Mouse (Mus musculus): ENCODE data around the gene Ndufaf2. TPM values are rescaled to one million over a fixed set of nuclear protein-coding genes. Genes with fewer than 3 reads are reported as not detected.

Gene Ndufaf2
- total and polyA plus RNA-seq, 3 experiments = 37.1 to 117 (median 51.2) TPM

GRCm38 (mm10) chr13:108092290-108092689 is 66.1 kb downstream of the Ndufaf2 start:
- Histone ChIP-seq H3K27ac (ENCODE audit: insufficient read depth, low read depth) (no peak overlapping the region), H3K27me3 (replicated peaks) (no peaks in the 10 kb centered on the region), H3K4me1 (ENCODE audit: control insufficient read depth in 1 of 2, insufficient read depth in 2 of 2) (peaks cover 6 to 39% of the 10 kb centered on the region in 2 experiments; a peak in 3 of 4 replicates), H3K4me3 (replicated peaks in 1 of 3; ENCODE audit: low read depth in 2 of 3, low read length in 2 of 3, poor library complexity in 1 of 3) (no peak overlapping the region), H3K79me2 (replicated peaks; ENCODE audit: control insufficient read depth, extremely low read depth, insufficient read depth, poor library complexity, severe bottlenecking) (no peaks in the 10 kb centered on the region), H3K36me3 (replicated peaks in 1 of 2; ENCODE audit: control insufficient read depth in 1 of 2, insufficient read depth in 1 of 2, low read length in 1 of 2) (peaks cover 0 to 33% of the 10 kb centered on the region in 2 experiments), H3K9me3 (replicated peaks; ENCODE audit: low read length) (no peaks in the 10 kb centered on the region), H3K9ac (ENCODE audit: insufficient read depth, low read depth) (no peak overlapping the region), H3K4me2 (ENCODE audit: insufficient read depth, low read depth, poor library complexity, severe bottlenecking) (peak overlapping the region; percentile 58; the same call in 1 of the 2 replicates)
- DNase-seq (ENCODE audit: extremely low read depth) = peak; percentile 77
- TF ChIP-seq ZMIZ1 (IDR thresholded peaks at IDR 0.05; ENCODE audit: low read depth, low read length) (no peak), TCF12 (IDR thresholded peaks at IDR 0.05; ENCODE audit: low read depth, low read length) (peak; percentile 95), BHLHE40 (IDR thresholded peaks at IDR 0.05; ENCODE audit: low read depth, low read length) (peak; percentile 78), USF1 (IDR thresholded peaks at IDR 0.05; ENCODE audit: low read depth, low read length) (no peak), SIN3A (IDR thresholded peaks at IDR 0.05; ENCODE audit: low read length) (peak; percentile 33; the same call in 1 of the 2 replicates), PAX5 (IDR thresholded peaks at IDR 0.05; ENCODE audit: low read length) (no peak), EP300 (IDR thresholded peaks at IDR 0.05; ENCODE audit: low read length) (peak; percentile 92), JUN (IDR thresholded peaks at IDR 0.05; ENCODE audit: insufficient read depth, low read depth, low read length) (no peak), ETS1 (conservative IDR thresholded peaks at IDR 0.05; ENCODE audit: low read depth, low read length) (peak; percentile 84), USF2 (conservative IDR thresholded peaks at IDR 0.05; ENCODE audit: low read depth, low read length) (no peak), POLR2A (IDR thresholded peaks at IDR 0.05; ENCODE audit: low read depth, low read length) (no peak), MAX (IDR thresholded peaks at IDR 0.05; ENCODE audit: low read length) (no peak; the same call in 1 of the 2 replicates), JUND (conservative IDR thresholded peaks at IDR 0.05; ENCODE audit: low read depth, low read length) (peak; percentile 9; the same call in 1 of the 2 replicates), RCOR1 (conservative IDR thresholded peaks at IDR 0.05; ENCODE audit: low read depth, low read length) (no peak), MXI1 (IDR thresholded peaks at IDR 0.05; ENCODE audit: low read depth, low read length) (peak; percentile 42; the same call in 1 of the 2 replicates), MEF2A (IDR thresholded peaks at IDR 0.05; ENCODE audit: borderline replicate concordance, low read depth, low read length) (peak; percentile 84), NRF1 (IDR thresholded peaks at IDR 0.05; ENCODE audit: low read depth, low read length) (no peak), MAFK (IDR thresholded peaks at IDR 0.05; ENCODE audit: insufficient replicate concordance, low read length) (no peak), UBTF (IDR thresholded peaks at IDR 0.05; ENCODE audit: low read depth, low read length) (no peak), IRF4 (IDR thresholded peaks at IDR 0.05; ENCODE audit: low read depth, low read length) (peak; percentile 88), ELF1 (IDR thresholded peaks at IDR 0.05; ENCODE audit: low read depth, low read length) (no peak), E2F4 (IDR thresholded peaks at IDR 0.05; ENCODE audit: insufficient replicate concordance, low read depth, low read length) (no peak), RAD21 (IDR thresholded peaks at IDR 0.05; ENCODE audit: low read depth, low read length) (no peak)
- in situ Hi-C loops (cut with MboI; ENCODE audit: low pct_ligation_motif_present, low pct_unique_long_range_greater_than_20kb, low sequenced_read_pairs) (no loop called here), dilution Hi-C loops (cut with MboI; ENCODE audit: extremely low pct_ligation_motif_present, extremely low pct_unique_long_range_greater_than_20kb, low sequenced_read_pairs) (no loop called here)

All from CH12.LX (cell line).